Mouse (Mus musculus) liver, embryonic 14.5 days (tissue): ENCODE results near the gene Ugt1a7c.
"Not testable (repeated sequence)": the region's sequence is repeated elsewhere in the genome, so short reads cannot be mapped to it uniquely, and the experiment has no call there.

Experiments
- CTCF ChIP-seq: IDR thresholded peaks from 2 replicates; pipeline ENCODE4 v1.5.1; 2016; ENCODE audit warnings: antibody characterized with exemption, low read depth, control low read depth
- EP300 ChIP-seq: IDR thresholded peaks from 2 replicates; pipeline ENCODE4 v1.6.1; 2016; ENCODE audit warnings: antibody characterized with exemption, low read depth

- not testable (repeated sequence) for TF ChIP-seq CTCF, EP300
These were observed 34.2 kb downstream of the Ugt1a7c start for GRCm38 (mm10) chr1:88129091-88129490.
